Mouse (Mus musculus): Measurements from ENCODE around the gene Serpina3j.

- TF ChIP-seq CTCF (conservative IDR thresholded peaks at IDR 0.05 in 1 of 2, IDR thresholded peaks at IDR 0.05 in 1 of 2; ENCODE audit: low read depth in 2 of 2, low read length in 2 of 2) (no peak), RAD21 (IDR thresholded peaks at IDR 0.05; ENCODE audit: low read depth, low read length) (no peak), EP300 (IDR thresholded peaks at IDR 0.05; ENCODE audit: low read length) (no peak), ZC3H11A (IDR thresholded peaks at IDR 0.05; ENCODE audit: low read depth, low read length) (no peak), TBP (conservative IDR thresholded peaks at IDR 0.05; ENCODE audit: low read depth, low read length) (no peak), ZKSCAN1 (IDR thresholded peaks at IDR 0.05; ENCODE audit: borderline replicate concordance, low read depth, low read length) (no peak)
Observed at GRCm38 (mm10) chr12:104331701-104332100, 17.3 kb downstream of the Serpina3j start.
